Mouse (Mus musculus) midbrain, postnatal 0 days (tissue): ENCODE measurements around the gene Tmtc2. TPM values are rescaled to one million over a fixed set of nuclear protein-coding genes. Genes with fewer than 3 reads are reported as not detected.

Experiments
- ATAC-seq: fragments of 200-750 bp; cut with Nextera tagmentation; 2 replicates; pipeline ENCODE4 v1.8.0; 2017; ENCODE audit warnings: moderate number of reproducible peaks, mild to moderate bottlenecking, moderate TSS enrichment, moderate library complexity; ENCODE audit not compliant: low FRiP score
- DNase-seq: peaks from one replicate; pipeline ENCODE4 v3.0.0-alpha.2; 2015; ENCODE audit warnings: low spot score
- H3K27ac ChIP-seq: fragments of 300-500 bp; sonication (generic); 2 replicates; pipeline ENCODE4 v1.5.1; 2014; ENCODE audit warnings: low read depth, mild to moderate bottlenecking, low read length, mixed read lengths
- H3K27me3 ChIP-seq: fragments of 300-500 bp; sonication (generic); 2 replicates; pipeline ENCODE4 v1.6.1; 2014; ENCODE audit warnings: low read length, control low read depth, mixed read lengths; ENCODE audit not compliant: insufficient read depth
- H3K36me3 ChIP-seq: fragments of 300-500 bp; sonication (generic); 2 replicates; pipeline ENCODE4 v1.6.1; 2014; ENCODE audit warnings: low read length, control low read depth, mixed read lengths; ENCODE audit not compliant: insufficient read depth
- H3K4me1 ChIP-seq: fragments of 300-500 bp; sonication (generic); 2 replicates; pipeline ENCODE4 v1.6.1; 2014; ENCODE audit warnings: mild to moderate bottlenecking, control low read depth, antibody characterized with exemption, low read length, mixed read lengths; ENCODE audit not compliant: insufficient read depth
- H3K4me2 ChIP-seq: fragments of 300-500 bp; sonication (generic); 2 replicates; pipeline ENCODE4 v1.6.1; 2014; ENCODE audit warnings: low read depth, mild to moderate bottlenecking, low read length, mixed read lengths; ENCODE audit not compliant: poor library complexity, severe bottlenecking
- H3K4me3 ChIP-seq: fragments of 300-500 bp; sonication (generic); 2 replicates; pipeline ENCODE4 v1.5.1; 2014; ENCODE audit warnings: low read depth, mild to moderate bottlenecking, low read length, moderate library complexity
- H3K9ac ChIP-seq: fragments of 300-500 bp; sonication (generic); replicated peaks from 2 replicates; pipeline ENCODE4 v1.6.1; 2014; ENCODE audit warnings: mild to moderate bottlenecking, low read length, moderate library complexity, mixed read lengths; ENCODE audit not compliant: poor library complexity, severe bottlenecking
- H3K9me3 ChIP-seq: fragments of 300-500 bp; sonication (generic); 2 replicates; pipeline ENCODE4 v1.6.1; 2016; ENCODE audit warnings: low read length, control low read depth
- CTCF ChIP-seq: IDR thresholded peaks from 2 replicates; pipeline ENCODE4 v1.5.1; 2016; ENCODE audit warnings: antibody characterized with exemption, mild to moderate bottlenecking
- WGBS: fragments of 180-500 bp; shearing (Covaris S2); extraction: QIAGEN DNeasy Blood & Tissue Kit; methylation state at CpG from one replicate; pipeline ENCODE4 v1.1.7; 2014; 5-methylcytosine and 5-hydroxymethylcytosine counted together
- polyA plus RNA-seq: library from polyadenylated mRNA; unstranded; fragments of >200 nt; fragmentation: Nextera tagmentation; extraction: Ambion mirVana; gene quantifications from 2 replicates; pipeline ENCODE4 v1.2.1, GENCODE M21; 2015
- total RNA-seq: library from RNA; depleted of rRNA; stranded (reverse); fragments of >200 nt; gene quantifications from 2 replicates; pipeline ENCODE4 v1.2.3, GENCODE M21; 2014

The Tmtc2 gene
- total and polyA plus RNA-seq, 2 experiments from 2014 or later, result 5.3 to 12.9 TPM

- H3K9me3 ChIP-seq, result no peaks in the 10 kb centered on the region
- DNase-seq (peak; percentile 24), ATAC-seq (no peak)
- H3K4me3 ChIP-seq, result no peak overlapping the region
- WGBS, result 22% methylated on average over 7 of the region's 7 CpGs
- no peak overlapping the region for H3K4me2 ChIP-seq
- no peaks in the 10 kb centered on the region for H3K27me3 ChIP-seq
- H3K36me3 ChIP-seq, result no peaks in the 10 kb centered on the region
- H3K27ac ChIP-seq, result no peak overlapping the region
- TF ChIP-seq CTCF, result no peak
- no peaks in the 10 kb centered on the region for H3K4me1 ChIP-seq
- H3K9ac ChIP-seq, result no peak overlapping the region
Measured at GRCm38 (mm10) chr10:105380584-105380983, 193.7 kb downstream of the Tmtc2 start.

DNA sequence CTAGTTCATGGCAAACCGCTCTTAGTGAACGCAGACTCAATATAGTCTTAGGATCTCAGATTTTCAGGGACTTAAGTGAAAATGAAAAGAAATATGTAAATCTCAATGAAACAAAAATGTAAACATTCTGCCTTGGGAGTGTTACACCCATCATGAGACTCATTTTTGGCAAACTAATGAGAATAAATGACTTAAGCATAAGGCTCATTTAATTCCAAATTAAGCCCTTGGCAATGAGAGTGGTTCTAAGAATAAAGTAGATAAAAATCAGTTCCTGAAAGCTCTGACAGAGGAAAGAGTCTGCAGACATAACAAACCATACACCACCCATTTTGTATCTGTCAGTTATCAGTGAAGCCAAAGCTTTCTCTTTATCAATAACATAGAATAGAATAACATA, 196.5 kb downstream of the Tmtc2 start:
- Histone ChIP-seq H3K27me3 (no peaks in the 10 kb centered on the region), H3K36me3 (no peaks in the 10 kb centered on the region), H3K9me3 (no peaks in the 10 kb centered on the region), H3K4me2 (no peak overlapping the region), H3K27ac (no peak overlapping the region), H3K4me1 (no peaks in the 10 kb centered on the region), H3K9ac (no peak overlapping the region), H3K4me3 (no peak overlapping the region)
- ATAC-seq (no peak), DNase-seq (no peak)
- no peak for TF ChIP-seq CTCF
- 98% methylated on average over 2 of the region's 2 CpGs for WGBS

DNA sequence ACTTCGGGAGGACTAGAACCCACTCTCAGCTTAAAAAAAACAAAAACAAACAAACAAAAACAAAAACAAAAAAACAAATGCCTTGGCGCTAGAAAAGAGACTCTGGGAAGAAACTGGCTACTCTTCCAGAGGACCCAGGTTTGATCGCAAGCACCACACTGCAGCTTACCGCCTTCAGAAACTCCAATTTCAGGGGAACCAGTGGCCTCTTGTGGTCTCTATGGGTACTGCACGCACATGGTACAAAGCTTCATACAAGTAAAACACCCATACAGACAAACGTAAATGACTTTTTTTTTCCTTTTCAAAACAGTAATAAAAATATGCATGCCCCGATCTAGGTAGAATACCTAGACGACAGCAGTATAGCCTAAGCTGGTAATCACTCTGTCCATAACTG, 201.0 kb downstream of the Tmtc2 start:
- Histone ChIP-seq H3K4me2 (no peak overlapping the region), H3K36me3 (no peaks in the 10 kb centered on the region), H3K9me3 (no peaks in the 10 kb centered on the region), H3K4me1 (no peaks in the 10 kb centered on the region), H3K9ac (no peak overlapping the region), H3K27ac (no peak overlapping the region), H3K27me3 (no peaks in the 10 kb centered on the region), H3K4me3 (no peak overlapping the region)
- TF ChIP-seq CTCF, result peak; percentile 51
- DNase-seq (no peak), ATAC-seq (no peak)
- WGBS, result 97% methylated on average over 8 of the region's 8 CpGs

DNA sequence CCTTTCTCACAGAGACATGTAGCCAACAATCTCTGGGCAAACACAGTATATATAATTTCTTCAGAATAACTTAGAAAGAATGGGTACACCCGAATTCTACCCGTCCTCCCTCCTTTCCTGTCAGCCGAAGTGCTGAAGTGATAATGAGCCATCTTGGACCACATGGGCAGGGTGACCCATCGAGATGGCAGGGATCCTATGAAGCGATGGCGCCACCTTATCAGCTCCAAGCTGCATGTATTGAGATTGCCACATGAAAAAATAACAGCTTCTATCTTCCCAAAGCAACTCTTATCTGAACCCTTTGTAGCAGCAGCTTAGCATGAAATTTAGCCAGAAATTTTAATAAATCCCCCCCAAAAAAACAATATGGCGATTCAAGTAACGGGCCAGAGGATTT, 206.0 kb downstream of the Tmtc2 start:
- Histone ChIP-seq H3K4me3 (no peak overlapping the region), H3K4me1 (no peaks in the 10 kb centered on the region), H3K9ac (no peak overlapping the region), H3K27ac (no peak overlapping the region), H3K9me3 (no peaks in the 10 kb centered on the region), H3K27me3 (no peaks in the 10 kb centered on the region), H3K36me3 (no peaks in the 10 kb centered on the region), H3K4me2 (no peak overlapping the region)
- no peak for TF ChIP-seq CTCF
- no peak for ATAC-seq
- DNase-seq, result no peak
- WGBS, result 89% methylated on average over 8 of the region's 8 CpGs

GRCm38 (mm10) chr10:105364480-105364879, 209.8 kb downstream of the Tmtc2 start:
- no peak for TF ChIP-seq CTCF
- Histone ChIP-seq H3K4me3 (no peak overlapping the region), H3K9me3 (no peaks in the 10 kb centered on the region), H3K27me3 (no peaks in the 10 kb centered on the region), H3K9ac (no peak overlapping the region), H3K4me1 (no peaks in the 10 kb centered on the region), H3K36me3 (no peaks in the 10 kb centered on the region), H3K4me2 (no peak overlapping the region), H3K27ac (no peak overlapping the region)
- DNase-seq (no peak), ATAC-seq (no peak)
- WGBS, result 48% methylated on average over 3 of the region's 3 CpGs

DNA sequence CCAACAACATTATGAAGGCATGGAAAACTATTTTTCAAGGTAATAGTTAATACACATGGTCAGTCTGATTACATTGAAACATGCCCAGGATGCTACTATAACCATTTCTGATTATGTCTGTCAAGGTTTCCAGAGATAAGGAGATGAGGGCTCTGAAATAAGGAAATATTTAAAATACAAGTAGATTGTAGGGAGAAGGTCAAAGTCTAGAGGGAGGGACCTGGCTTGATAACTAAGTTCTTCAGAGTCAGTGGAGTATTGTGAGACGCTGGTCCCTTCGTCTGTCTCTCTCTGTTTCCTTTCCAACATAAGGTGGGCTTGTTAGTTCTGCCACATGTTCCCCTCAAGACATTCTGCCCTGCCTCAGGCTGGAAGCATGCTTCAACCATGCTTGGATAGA, 223.9 kb downstream of the Tmtc2 start:
- H3K4me1 ChIP-seq, result no peaks in the 10 kb centered on the region
- H3K4me3 ChIP-seq, result no peak overlapping the region
- H3K27me3 ChIP-seq, result no peaks in the 10 kb centered on the region
- no peaks in the 10 kb centered on the region for H3K9me3 ChIP-seq
- no peaks in the 10 kb centered on the region for H3K36me3 ChIP-seq
- H3K9ac ChIP-seq, result no peak overlapping the region
- no peak overlapping the region for H3K27ac ChIP-seq
- 93% methylated on average over 2 of the region's 2 CpGs for WGBS
- TF ChIP-seq CTCF, result no peak
- DNase-seq (no peak), ATAC-seq (no peak)
- no peak overlapping the region for H3K4me2 ChIP-seq
